ENCODE assay signal across 13 mouse cellular contexts in the genomic region with DNA sequence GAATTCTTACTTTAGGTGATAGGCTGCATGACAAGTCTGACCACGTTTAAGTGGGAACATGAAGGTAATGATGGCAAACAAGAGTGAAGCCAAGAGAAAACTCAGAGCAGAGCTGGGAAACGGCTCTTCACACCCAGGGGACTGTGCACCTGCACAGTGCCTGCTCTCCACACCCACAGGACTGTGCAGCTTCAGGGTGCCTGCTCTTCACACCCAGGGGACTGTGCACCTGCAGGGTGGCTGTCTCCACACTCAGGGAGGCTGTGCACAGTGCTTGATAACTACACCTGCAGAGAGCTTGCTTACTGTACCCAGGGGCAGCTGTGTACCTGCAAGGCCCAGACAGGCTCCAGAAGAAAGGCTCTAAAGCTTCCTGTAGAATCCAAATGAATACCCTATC.
"Had no signal": no experiment of that assay in that cellular context is flagged by ENCODE, and none has a peak within 500 bp of the region (broad histone marks: within the 10 kb centered on the region; RNA-seq: fewer than 3 reads in every experiment).

No protein-coding gene starts in this region.

- H3K27me3 ChIP-seq: intestine, embryonic 15.5 days; kidney, embryonic 15.5 days; limb, embryonic 15.5 days; liver, embryonic 13.5 days had no signal

- ATAC-seq: intestine, embryonic 15.5 days had no signal

- DNase-seq: kidney, adult 18-20 months; kidney, postnatal 14 days; liver, embryonic 13.5 days; lung, adult 18-20 months; lung, postnatal 36 days; midbrain, embryonic 14.5 days had no signal

- H3K4me2 ChIP-seq: hindbrain, embryonic 14.5 days; intestine, embryonic 15.5 days; kidney, embryonic 15.5 days; limb, embryonic 15.5 days; liver, embryonic 13.5 days had no signal

- H3K9me3 ChIP-seq: intestine, embryonic 15.5 days; kidney, embryonic 15.5 days; limb, embryonic 15.5 days; liver, embryonic 13.5 days; midbrain, embryonic 10.5 days had no signal

- H3K4me1 ChIP-seq: intestine, embryonic 15.5 days; liver, embryonic 13.5 days had no signal

- H3K4me3 ChIP-seq: intestine, embryonic 15.5 days; kidney, embryonic 15.5 days; left cerebral cortex, adult 2 months; limb, embryonic 15.5 days; liver, embryonic 13.5 days; midbrain, embryonic 10.5 days; myocyte had no signal

- H3K27ac ChIP-seq: hindbrain, embryonic 14.5 days; intestine, embryonic 15.5 days; kidney, embryonic 15.5 days; left cerebral cortex, adult 2 months; limb, embryonic 15.5 days; liver, embryonic 13.5 days; midbrain, embryonic 10.5 days had no signal

- H3K36me3 ChIP-seq: intestine, embryonic 15.5 days; kidney, embryonic 15.5 days; limb, embryonic 15.5 days; liver, embryonic 13.5 days; midbrain, embryonic 10.5 days had no signal

- H3K9ac ChIP-seq: hindbrain, embryonic 14.5 days; intestine, embryonic 15.5 days; kidney, embryonic 15.5 days; limb, embryonic 15.5 days; liver, embryonic 13.5 days had no signal
